8 mouse cellular contexts compared by ENCODE assay signal in the genomic region with DNA sequence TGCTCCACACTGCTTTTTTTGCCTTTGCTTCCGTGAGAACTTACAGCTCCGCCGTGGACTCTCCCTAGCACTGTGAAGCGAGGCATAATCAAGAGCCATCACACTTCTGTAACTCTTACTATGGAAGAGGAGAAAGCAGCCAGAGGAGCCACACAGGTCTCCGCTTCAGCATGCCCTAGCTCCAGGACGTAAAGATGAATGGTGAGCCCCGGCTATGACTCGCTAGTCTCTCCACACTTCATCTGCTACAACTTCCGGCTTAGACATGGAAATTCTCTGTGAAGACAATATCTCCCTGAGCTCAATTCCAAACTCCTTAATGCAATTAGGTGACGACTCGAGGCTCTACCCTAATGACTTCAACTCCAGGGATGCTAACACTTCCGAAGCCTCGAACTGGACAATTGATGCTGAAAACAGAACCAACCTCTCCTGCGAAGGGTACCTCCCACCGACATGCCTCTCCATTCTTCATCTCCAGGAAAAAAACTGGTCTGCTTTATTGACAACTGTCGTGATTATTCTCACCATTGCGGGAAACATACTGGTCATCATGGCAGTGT. TPM values are rescaled to one million over a fixed set of nuclear protein-coding genes. Genes with fewer than 3 reads are reported as not detected.
DNase-seq lines count a peak whose midpoint lies in the region; ATAC-seq and TF ChIP-seq lines count a peak whose summit lies in the region.

No protein-coding gene starts in this region.

- no peaks in the 10 kb centered on the region for H3K9me3 ChIP-seq in kidney, embryonic 14.5 days (ENCODE audit: control insufficient read depth, low read length)
- H3K9me3 ChIP-seq in hindbrain, embryonic 10.5 days = no peaks in the 10 kb centered on the region
- no peaks in the 10 kb centered on the region for H3K9me3 ChIP-seq in midbrain, embryonic 10.5 days (replicated peaks)

- peak overlapping the region; percentile 75 for H3K4me2 ChIP-seq in kidney, embryonic 14.5 days (replicated peaks; ENCODE audit: low read depth, low read length)

- H3K27me3 ChIP-seq in kidney, embryonic 14.5 days (ENCODE audit: control insufficient read depth, insufficient read depth, low read length) = no peaks in the 10 kb centered on the region
- peaks cover 40% of the 10 kb centered on the region for H3K27me3 ChIP-seq in hindbrain, embryonic 10.5 days (ENCODE audit: insufficient read depth, poor library complexity, severe bottlenecking)
- H3K27me3 ChIP-seq in midbrain, embryonic 10.5 days (ENCODE audit: low read depth, poor library complexity, severe bottlenecking) = peaks cover 40% of the 10 kb centered on the region

- no peaks in the 10 kb centered on the region for H3K36me3 ChIP-seq in kidney, embryonic 14.5 days (ENCODE audit: control insufficient read depth, insufficient read depth, low read length)
- no peaks in the 10 kb centered on the region for H3K36me3 ChIP-seq in hindbrain, embryonic 10.5 days
- no peaks in the 10 kb centered on the region for H3K36me3 ChIP-seq in midbrain, embryonic 10.5 days

- TF ChIP-seq POLR2A in brain, embryonic 14.5 days (IDR thresholded peaks at IDR 0.05; ENCODE audit: borderline replicate concordance, extremely low read depth, insufficient read depth, insufficient read length, poor library complexity, severe bottlenecking) = no peak

- 20% methylated on average over 17 of the region's 17 CpGs for WGBS in kidney, embryonic 14.5 days
- 18% methylated on average over 17 of the region's 17 CpGs for WGBS in hindbrain, embryonic 10.5 days
- 17% methylated on average over 17 of the region's 17 CpGs for WGBS in midbrain, embryonic 10.5 days

- TF ChIP-seq CTCF in brain, embryonic 14.5 days (IDR thresholded peaks at IDR 0.05; ENCODE audit: borderline replicate concordance, extremely low read depth, insufficient read depth, insufficient read length) = no peak

- H3K9ac ChIP-seq in kidney, embryonic 14.5 days (ENCODE audit: low read depth, low read length) = peak overlapping the region; percentile 35; the same call in 1 of the 2 replicates

- ATAC-seq in kidney, embryonic 14.5 days (ENCODE audit: low FRiP score, low TSS enrichment) = no peak

- H3K27ac ChIP-seq in kidney, embryonic 14.5 days (ENCODE audit: low read depth, low read length) = no peak overlapping the region
- peak overlapping the region; percentile 35; the same call in 1 of the 2 replicates for H3K27ac ChIP-seq in hindbrain, embryonic 10.5 days
- H3K27ac ChIP-seq in midbrain, embryonic 10.5 days (replicated peaks) = 0 out of 2 replicates have a peak overlapping the region, but pooled peaks have one; percentile 65

- DNase-seq in kidney, adult 11 months = no peak
- peak; percentile 35 for DNase-seq in brain, embryonic 14.5 days (ENCODE audit: low read depth)
- DNase-seq in hindbrain, embryonic 10.5 days (ENCODE audit: low spot score) = peak; percentile 24
- peak; percentile 28 for DNase-seq in midbrain, embryonic 10.5 days (ENCODE audit: low spot score)
- DNase-seq in thymus, postnatal 4 days = no peak
- DNase-seq in cerebellum, adult 9-11 months = no peak
- no peak for DNase-seq in right cerebral cortex, postnatal 4 days

- peak overlapping the region; percentile 34 for H3K4me3 ChIP-seq in kidney, embryonic 14.5 days (ENCODE audit: low read length)
- H3K4me3 ChIP-seq in hindbrain, embryonic 10.5 days = peak overlapping the region; percentile 55
- peak overlapping the region; percentile 58 for H3K4me3 ChIP-seq in midbrain, embryonic 10.5 days

- no peaks in the 10 kb centered on the region; the same call in 1 of the 2 replicates for H3K4me1 ChIP-seq in kidney, embryonic 14.5 days (ENCODE audit: control insufficient read depth, insufficient read depth, low read length)
- H3K4me1 ChIP-seq in hindbrain, embryonic 10.5 days (replicated peaks) = peaks cover 25% of the 10 kb centered on the region
- H3K4me1 ChIP-seq in midbrain, embryonic 10.5 days = peaks cover 23% of the 10 kb centered on the region

RNA-seq across cellular contexts. Expression of a gene that starts 1.1 kb away (rescaled TPM):
- 0.33 and 0.60 TPM in 2 replicates for polyA plus RNA-seq in kidney, embryonic 14.5 days (2014; fragmentation: Nextera tagmentation; extraction: Ambion mirVana)
- polyA plus RNA-seq in brain, embryonic 14.5 days (2012; rRNA removed) = 1.6 and 2.4 TPM in 2 replicates
- 0.16 and 0.20 TPM in 2 replicates for polyA plus RNA-seq in hindbrain, embryonic 10.5 days (2016; fragmentation: Nextera tagmentation; extraction: Ambion mirVana)
- 0.20 and 0.42 TPM in 2 replicates for polyA plus RNA-seq in midbrain, embryonic 10.5 days (2016; fragmentation: Nextera tagmentation; extraction: Ambion mirVana)

Comparison
In these comparisons a context has a peak if more than half of its experiments do, and no peak if none do; other contexts are left out.
1. DNase-seq: peak in brain, embryonic 14.5 days (single experiment), hindbrain, embryonic 10.5 days (single experiment) and midbrain, embryonic 10.5 days (single experiment); none in kidney, adult 11 months (single experiment), thymus, postnatal 4 days (single experiment), cerebellum, adult 9-11 months (single experiment) and right cerebral cortex, postnatal 4 days (single experiment).
2. Peak in every context shown above with its lines, with median percentiles within 50 percentile points of each other: H3K4me3 ChIP-seq.